Mouse (Mus musculus): Measurements from ENCODE around the gene Rpl13a. TPM values are rescaled to one million over a fixed set of nuclear protein-coding genes. Genes with fewer than 3 reads are reported as not detected.
A peak's percentile ranks its signal among the peaks of the same experiment; 100 is the strongest.

Gene Rpl13a
- polyA plus RNA-seq, 1 experiment from 2014 or later = 972 TPM

DNA sequence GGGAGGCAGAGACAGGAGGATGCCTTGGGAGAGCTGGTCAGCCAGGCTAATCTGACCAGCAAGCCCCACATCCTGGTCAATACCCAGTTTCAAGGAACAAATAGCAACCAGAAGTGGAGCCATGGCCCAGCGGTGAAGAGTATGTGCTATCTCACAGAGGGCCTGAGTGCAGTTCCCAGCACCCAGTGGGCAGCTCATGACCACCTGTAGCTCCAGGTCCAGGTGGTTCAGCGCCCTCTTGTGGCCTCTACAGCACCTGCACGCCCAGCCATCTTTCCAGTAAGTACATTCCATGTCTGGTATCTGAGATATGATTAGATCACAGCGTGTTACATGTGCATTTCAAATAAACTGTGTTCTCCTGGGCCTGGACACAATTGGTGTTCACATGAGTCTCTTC is 42.5 kb downstream of the Rpl13a start:
- no peak overlapping the region for H3K9ac ChIP-seq
- H3K9me3 ChIP-seq (replicated peaks) = no peaks in the 10 kb centered on the region
- no peak overlapping the region for H3K4me2 ChIP-seq
- H3K4me1 ChIP-seq (replicated peaks) = peaks cover 42% of the 10 kb centered on the region
- H3K27me3 ChIP-seq = no peaks in the 10 kb centered on the region
- H3K4me3 ChIP-seq (replicated peaks) = no peak overlapping the region
- ATAC-seq (ENCODE audit: low read depth) (no peak), DNase-seq (no peak)
- no peak overlapping the region for H3K27ac ChIP-seq
- 0 out of 2 replicates have a peak, but pooled peaks cover 14% of the 10 kb centered on the region for H3K36me3 ChIP-seq
- WGBS (ENCODE audit: insufficient replicate concordance) = 60% methylated on average over 4 of the region's 4 CpGs

DNA sequence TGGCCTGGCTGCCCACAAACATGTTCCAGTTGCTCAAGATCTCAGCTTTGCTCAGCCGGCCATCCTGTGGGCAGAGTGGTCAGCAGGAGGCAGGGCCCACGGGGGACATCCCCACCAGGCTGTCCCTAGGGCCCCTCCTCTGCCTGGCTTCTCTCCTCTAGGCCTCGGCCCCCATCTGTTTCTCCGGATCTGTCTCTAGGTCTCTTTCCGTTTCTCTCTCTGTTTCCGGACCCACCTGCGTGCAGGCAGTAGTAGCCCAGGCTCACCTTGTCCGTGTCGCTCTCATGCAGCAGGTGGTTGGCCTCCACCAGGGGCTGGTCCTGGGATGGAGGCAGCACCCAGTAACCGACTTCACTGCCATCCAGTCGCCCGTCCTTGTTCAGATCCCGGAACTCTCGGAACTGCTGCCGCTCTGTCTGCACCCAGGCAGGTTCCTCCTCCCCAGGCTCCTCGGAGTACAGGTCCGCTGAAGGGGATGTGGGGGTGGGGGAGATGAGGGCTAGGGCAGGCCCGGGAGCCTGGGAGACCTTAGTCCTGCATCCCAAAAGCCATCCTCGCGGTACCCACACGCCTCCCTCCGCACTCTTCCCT is 45.2 kb downstream of the Rpl13a start:
- H3K9ac ChIP-seq = peak overlapping the region; percentile 53
- 36% methylated on average over 22 of the region's 22 CpGs for WGBS (ENCODE audit: insufficient replicate concordance)
- peaks cover 37% of the 10 kb centered on the region for H3K4me1 ChIP-seq (replicated peaks)
- H3K36me3 ChIP-seq = 0 out of 2 replicates have a peak, but pooled peaks cover 14% of the 10 kb centered on the region
- H3K4me3 ChIP-seq (replicated peaks) = peak overlapping the region; percentile 42
- peak overlapping the region; percentile 63 for H3K4me2 ChIP-seq
- no peak; the same call in 1 of the 2 replicates for ATAC-seq (ENCODE audit: low read depth)
- no peaks in the 10 kb centered on the region for H3K9me3 ChIP-seq (replicated peaks)
- no peaks in the 10 kb centered on the region for H3K27me3 ChIP-seq
- no peak for DNase-seq
- peak overlapping the region; percentile 47 for H3K27ac ChIP-seq

GRCm38 (mm10) chr7:45082401-45083299 is 45.9 kb downstream of the Rpl13a start:
- peak overlapping the region; percentile 63 for H3K4me2 ChIP-seq
- peak overlapping the region; percentile 42 for H3K4me3 ChIP-seq (replicated peaks)
- 13% methylated on average over 25 of the region's 25 CpGs for WGBS (ENCODE audit: insufficient replicate concordance)
- H3K27ac ChIP-seq = peak overlapping the region; percentile 67
- peaks cover 17% of the 10 kb centered on the region for H3K36me3 ChIP-seq
- no peak for DNase-seq
- H3K4me1 ChIP-seq (replicated peaks) = peaks cover 36% of the 10 kb centered on the region
- peak; percentile 29 for ATAC-seq (ENCODE audit: low read depth)
- H3K9me3 ChIP-seq (replicated peaks) = no peaks in the 10 kb centered on the region
- H3K9ac ChIP-seq = peak overlapping the region; percentile 53
- H3K27me3 ChIP-seq = no peaks in the 10 kb centered on the region

DNA sequence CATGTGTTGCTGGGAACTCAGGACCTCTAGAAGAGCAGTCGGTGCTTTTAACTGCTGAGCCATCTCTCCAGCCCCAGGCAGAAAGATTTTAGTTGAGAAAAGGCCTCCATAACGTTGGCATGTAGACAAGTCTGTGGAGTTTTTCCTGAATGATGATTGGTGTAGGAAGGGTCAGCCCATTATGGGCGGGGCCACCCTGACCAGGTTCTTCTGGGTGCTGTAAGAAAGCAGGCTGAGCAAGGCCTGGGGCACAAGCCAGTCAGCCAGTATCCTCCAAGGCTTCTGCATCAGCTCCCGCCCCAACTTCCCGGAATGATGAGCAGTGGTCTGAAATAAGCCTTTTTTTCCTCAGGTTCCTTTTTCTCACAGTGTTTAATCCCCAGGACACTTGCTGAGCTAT is 47.5 kb downstream of the Rpl13a start:
- Histone ChIP-seq H3K4me2 (no peak overlapping the region), H3K9ac (no peak overlapping the region), H3K27ac (no peak overlapping the region), H3K9me3 (replicated peaks) (no peaks in the 10 kb centered on the region), H3K4me3 (replicated peaks) (no peak overlapping the region), H3K4me1 (replicated peaks) (peaks cover 36% of the 10 kb centered on the region), H3K36me3 (peaks cover 24% of the 10 kb centered on the region), H3K27me3 (no peaks in the 10 kb centered on the region)
- DNase-seq (no peak), ATAC-seq (ENCODE audit: low read depth) (no peak)
- WGBS (ENCODE audit: insufficient replicate concordance) = 51% methylated on average over 5 of the region's 5 CpGs

GRCm38 (mm10) chr7:45079856-45080255 is 48.7 kb downstream of the Rpl13a start:
- DNase-seq = peak; percentile 76
- no peaks in the 10 kb centered on the region for H3K9me3 ChIP-seq (replicated peaks)
- H3K9ac ChIP-seq = no peak overlapping the region
- peaks cover 33% of the 10 kb centered on the region for H3K36me3 ChIP-seq
- no peak for ATAC-seq (ENCODE audit: low read depth)
- no peak overlapping the region for H3K27ac ChIP-seq
- no peak overlapping the region for H3K4me2 ChIP-seq
- H3K4me3 ChIP-seq (replicated peaks) = no peak overlapping the region
- H3K27me3 ChIP-seq = no peaks in the 10 kb centered on the region
- H3K4me1 ChIP-seq (replicated peaks) = peaks cover 46% of the 10 kb centered on the region
- whole genome bisulfite sequencing (ENCODE audit: insufficient replicate concordance) = 2% methylated on average over 10 of the region's 10 CpGs

- Histone ChIP-seq H3K9me3 (replicated peaks) (no peaks in the 10 kb centered on the region), H3K27ac (no peak overlapping the region), H3K36me3 (peaks cover 46% of the 10 kb centered on the region), H3K4me2 (no peak overlapping the region), H3K27me3 (no peaks in the 10 kb centered on the region), H3K4me1 (replicated peaks) (peaks cover 53% of the 10 kb centered on the region), H3K4me3 (replicated peaks) (no peak overlapping the region), H3K9ac (no peak overlapping the region)
- ATAC-seq (ENCODE audit: low read depth) = no peak
- 19% methylated on average over 9 of the region's 9 CpGs for WGBS (ENCODE audit: insufficient replicate concordance)
- DNase-seq = peak; percentile 60
These were observed 50.0 kb downstream of the Rpl13a start for GRCm38 (mm10) chr7:45078513-45078912.

GRCm38 (mm10) chr7:45077829-45078228 is 50.7 kb downstream of the Rpl13a start:
- no peak overlapping the region for H3K27ac ChIP-seq
- no peak overlapping the region for H3K4me3 ChIP-seq (replicated peaks)
- no peaks in the 10 kb centered on the region for H3K9me3 ChIP-seq (replicated peaks)
- H3K4me1 ChIP-seq (replicated peaks) = peaks cover 51% of the 10 kb centered on the region
- H3K9ac ChIP-seq = no peak overlapping the region
- 92% methylated on average over 2 of the region's 2 CpGs for WGBS (ENCODE audit: insufficient replicate concordance)
- peaks cover 45% of the 10 kb centered on the region for H3K36me3 ChIP-seq
- DNase-seq = no peak
- H3K4me2 ChIP-seq = no peak overlapping the region
- no peaks in the 10 kb centered on the region for H3K27me3 ChIP-seq
- no peak for ATAC-seq (ENCODE audit: low read depth)

DNA sequence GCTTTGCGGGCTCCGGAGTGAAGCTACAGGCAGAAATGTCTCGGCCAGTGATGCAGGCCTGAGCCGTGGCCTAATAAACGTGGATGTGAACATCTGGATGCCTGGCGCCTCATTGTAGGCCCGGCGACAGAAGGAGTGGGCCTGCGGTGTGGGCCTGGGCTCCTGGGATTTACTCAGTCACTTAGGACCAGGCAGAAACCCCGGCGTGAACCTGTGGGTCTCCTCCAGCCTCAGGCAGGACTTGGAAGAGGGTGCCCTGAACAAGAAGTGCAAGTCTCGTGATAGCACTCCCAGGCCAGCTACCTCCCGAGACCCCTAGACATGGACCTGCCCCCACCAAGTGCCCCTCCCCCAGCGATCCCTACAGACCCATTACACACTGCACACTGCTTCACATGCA is 51.2 kb downstream of the Rpl13a start:
- Histone ChIP-seq H3K9me3 (replicated peaks) (no peaks in the 10 kb centered on the region), H3K27ac (no peak overlapping the region), H3K4me1 (replicated peaks) (peaks cover 48% of the 10 kb centered on the region), H3K4me3 (replicated peaks) (no peak overlapping the region), H3K4me2 (no peak overlapping the region), H3K9ac (no peak overlapping the region), H3K27me3 (no peaks in the 10 kb centered on the region), H3K36me3 (peaks cover 45% of the 10 kb centered on the region)
- DNase-seq (no peak), ATAC-seq (ENCODE audit: low read depth) (no peak)
- 85% methylated on average over 14 of the region's 14 CpGs for WGBS (ENCODE audit: insufficient replicate concordance)

- Histone ChIP-seq H3K4me1 (replicated peaks) (peaks cover 40% of the 10 kb centered on the region), H3K9ac (no peak overlapping the region), H3K4me2 (no peak overlapping the region), H3K9me3 (replicated peaks) (no peaks in the 10 kb centered on the region), H3K36me3 (peaks cover 45% of the 10 kb centered on the region), H3K4me3 (replicated peaks) (no peak overlapping the region), H3K27me3 (no peaks in the 10 kb centered on the region), H3K27ac (no peak overlapping the region)
- ATAC-seq (ENCODE audit: low read depth) (no peak), DNase-seq (no peak)
- 86% methylated on average over 30 of the region's 30 CpGs for WGBS (ENCODE audit: insufficient replicate concordance)
These were observed 52.1 kb downstream of the Rpl13a start for GRCm38 (mm10) chr7:45076501-45076900.
